Mouse (Mus musculus): ENCODE data around the gene Slfn4.

DNA sequence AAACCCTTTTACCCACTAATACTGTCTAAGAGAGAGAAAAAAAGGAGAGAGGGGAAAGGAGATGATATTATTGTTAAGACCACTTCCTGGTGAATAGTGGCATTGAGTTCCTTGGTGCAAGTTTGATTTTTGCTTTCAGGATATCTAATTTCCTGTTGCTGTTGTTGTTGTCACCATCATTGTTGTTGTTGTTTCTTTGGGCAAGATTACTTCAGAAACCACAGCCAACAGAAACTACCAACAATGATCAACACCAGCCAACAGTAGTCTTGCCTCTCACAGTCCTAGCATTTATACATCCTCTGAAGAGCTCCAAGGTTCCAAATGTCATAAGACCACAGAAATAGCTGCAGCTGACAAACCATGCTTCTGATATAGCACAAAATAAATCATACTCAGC is 30.0 kb downstream of the Slfn4 start:
- TF ChIP-seq POLR2A (IDR thresholded peaks at IDR 0.05; ENCODE audit: low read depth, low read length): no peak
- no peak for TF ChIP-seq CTCF (IDR thresholded peaks at IDR 0.05; ENCODE audit: extremely low read depth, insufficient read length, insufficient replicate concordance, low read depth, low read length)
